Mouse (Mus musculus): ENCODE results near the gene Sumf1. TPM values are rescaled to one million over a fixed set of nuclear protein-coding genes. Genes with fewer than 3 reads are reported as not detected.

Sumf1 gene
- polyA plus RNA-seq, 1 experiment from 2014 or later = 30.0 TPM

- H3K9ac ChIP-seq = no peak overlapping the region
- no peak overlapping the region for H3K27ac ChIP-seq
- H3K4me3 ChIP-seq = no peak overlapping the region
- H3K9me3 ChIP-seq = no peaks in the 10 kb centered on the region
- H3K4me2 ChIP-seq = no peak overlapping the region
- WGBS = 67% methylated on average over 4 of the region's 4 CpGs
- no peak for ATAC-seq (ENCODE audit: borderline replicate concordance, extremely low read depth, low FRiP score, low TSS enrichment)
- H3K36me3 ChIP-seq = no peaks in the 10 kb centered on the region
- H3K4me1 ChIP-seq = no peaks in the 10 kb centered on the region
- H3K27me3 ChIP-seq = no peaks in the 10 kb centered on the region
Observed at GRCm38 (mm10) chr6:108142796-108143195, 42.6 kb downstream of the Sumf1 start.

- 52% methylated on average over 4 of the region's 4 CpGs for WGBS
Observed at GRCm38 (mm10) chr6:108140722-108141490, 44.5 kb downstream of the Sumf1 start.

GRCm38 (mm10) chr6:108137031-108137430, 48.4 kb downstream of the Sumf1 start:
- H3K4me2 ChIP-seq = no peak overlapping the region
- H3K4me1 ChIP-seq = no peaks in the 10 kb centered on the region
- H3K27me3 ChIP-seq = no peaks in the 10 kb centered on the region
- ATAC-seq (ENCODE audit: borderline replicate concordance, extremely low read depth, low FRiP score, low TSS enrichment) = no peak
- H3K9me3 ChIP-seq = no peaks in the 10 kb centered on the region
- H3K27ac ChIP-seq = no peak overlapping the region
- WGBS = 81% methylated on average over 5 of the region's 5 CpGs
- no peak overlapping the region for H3K4me3 ChIP-seq
- H3K9ac ChIP-seq = no peak overlapping the region
- H3K36me3 ChIP-seq = no peaks in the 10 kb centered on the region

More at GRCm38 (mm10) chr6:108140722-108141490, 44.5 kb downstream of the Sumf1 start:
- Histone ChIP-seq H3K9me3 (no peaks in the 10 kb centered on the region), H3K36me3 (no peaks in the 10 kb centered on the region), H3K4me2 (no peak overlapping the region), H3K27me3 (no peaks in the 10 kb centered on the region), H3K4me3 (no peak overlapping the region), H3K27ac (no peak overlapping the region), H3K9ac (no peak overlapping the region), H3K4me1 (no peaks in the 10 kb centered on the region)
- no peak for ATAC-seq (ENCODE audit: borderline replicate concordance, extremely low read depth, low FRiP score, low TSS enrichment)

- no peaks in the 10 kb centered on the region for H3K4me1 ChIP-seq
- no peaks in the 10 kb centered on the region for H3K9me3 ChIP-seq
- H3K9ac ChIP-seq = no peak overlapping the region
- H3K36me3 ChIP-seq = no peaks in the 10 kb centered on the region
- H3K4me2 ChIP-seq = no peak overlapping the region
- H3K27ac ChIP-seq = no peak overlapping the region
- no peaks in the 10 kb centered on the region for H3K27me3 ChIP-seq
- WGBS = 95% methylated on average over 1 of the region's 1 CpGs
- no peak overlapping the region for H3K4me3 ChIP-seq
- no peak for ATAC-seq (ENCODE audit: borderline replicate concordance, extremely low read depth, low FRiP score, low TSS enrichment)
Observed at GRCm38 (mm10) chr6:108136286-108136685, 49.1 kb downstream of the Sumf1 start.

- no peak overlapping the region for H3K9ac ChIP-seq
- no peaks in the 10 kb centered on the region for H3K9me3 ChIP-seq
- no peak overlapping the region for H3K4me2 ChIP-seq
- H3K27ac ChIP-seq = no peak overlapping the region
- 89% methylated on average over 5 of the region's 5 CpGs for WGBS
- no peaks in the 10 kb centered on the region for H3K27me3 ChIP-seq
- no peak for ATAC-seq (ENCODE audit: borderline replicate concordance, extremely low read depth, low FRiP score, low TSS enrichment)
- H3K36me3 ChIP-seq = no peaks in the 10 kb centered on the region
- no peaks in the 10 kb centered on the region for H3K4me1 ChIP-seq
- H3K4me3 ChIP-seq = no peak overlapping the region
Observed at GRCm38 (mm10) chr6:108132268-108132935, 53.0 kb downstream of the Sumf1 start.

- no peak overlapping the region for H3K4me2 ChIP-seq
- no peaks in the 10 kb centered on the region for H3K36me3 ChIP-seq
- ATAC-seq (ENCODE audit: borderline replicate concordance, extremely low read depth, low FRiP score, low TSS enrichment) = no peak
- no peaks in the 10 kb centered on the region for H3K9me3 ChIP-seq
- no peak overlapping the region for H3K27ac ChIP-seq
- H3K9ac ChIP-seq = no peak overlapping the region
- no peaks in the 10 kb centered on the region for H3K4me1 ChIP-seq
- no peaks in the 10 kb centered on the region for H3K27me3 ChIP-seq
- H3K4me3 ChIP-seq = no peak overlapping the region
- 75% methylated on average over 5 of the region's 5 CpGs for WGBS
Observed at GRCm38 (mm10) chr6:108130718-108131117, 54.7 kb downstream of the Sumf1 start.

- 84% methylated on average over 3 of the region's 3 CpGs for WGBS
- no peaks in the 10 kb centered on the region for H3K9me3 ChIP-seq
- no peaks in the 10 kb centered on the region for H3K36me3 ChIP-seq
- H3K4me1 ChIP-seq = no peaks in the 10 kb centered on the region
- H3K4me3 ChIP-seq = no peak overlapping the region
- no peak overlapping the region for H3K4me2 ChIP-seq
- H3K27ac ChIP-seq = no peak overlapping the region
- no peak for ATAC-seq (ENCODE audit: borderline replicate concordance, extremely low read depth, low FRiP score, low TSS enrichment)
- H3K9ac ChIP-seq = no peak overlapping the region
- no peaks in the 10 kb centered on the region for H3K27me3 ChIP-seq
Observed at GRCm38 (mm10) chr6:108126631-108127030, 58.8 kb downstream of the Sumf1 start.

GRCm38 (mm10) chr6:108125474-108125873, 59.9 kb downstream of the Sumf1 start:
- Histone ChIP-seq H3K9me3 (no peaks in the 10 kb centered on the region), H3K9ac (no peak overlapping the region)

GRCm38 (mm10) chr6:108117881-108118280, 67.5 kb downstream of the Sumf1 start:
- no peak overlapping the region for H3K9ac ChIP-seq
- no peaks in the 10 kb centered on the region for H3K9me3 ChIP-seq
- H3K4me1 ChIP-seq = no peaks in the 10 kb centered on the region
- H3K4me2 ChIP-seq = no peak overlapping the region
- no peaks in the 10 kb centered on the region for H3K36me3 ChIP-seq
- no peak overlapping the region for H3K27ac ChIP-seq
- no peak overlapping the region for H3K4me3 ChIP-seq
- ATAC-seq (ENCODE audit: borderline replicate concordance, extremely low read depth, low FRiP score, low TSS enrichment) = no peak
- H3K27me3 ChIP-seq = no peaks in the 10 kb centered on the region
- 91% methylated on average over 6 of the region's 6 CpGs for WGBS

More at GRCm38 (mm10) chr6:108125474-108125873, 59.9 kb downstream of the Sumf1 start:
- H3K27ac ChIP-seq = no peak overlapping the region
- no peak overlapping the region for H3K4me3 ChIP-seq
- 94% methylated on average over 1 of the region's 1 CpGs for WGBS
- no peaks in the 10 kb centered on the region for H3K27me3 ChIP-seq
- H3K4me1 ChIP-seq = no peaks in the 10 kb centered on the region
- no peak for ATAC-seq (ENCODE audit: borderline replicate concordance, extremely low read depth, low FRiP score, low TSS enrichment)
- H3K36me3 ChIP-seq = no peaks in the 10 kb centered on the region
- H3K4me2 ChIP-seq = no peak overlapping the region

GRCm38 (mm10) chr6:108114971-108115370, 70.4 kb downstream of the Sumf1 start:
- Histone ChIP-seq H3K9me3 (no peaks in the 10 kb centered on the region), H3K36me3 (no peaks in the 10 kb centered on the region), H3K9ac (no peak overlapping the region), H3K27me3 (no peaks in the 10 kb centered on the region), H3K4me2 (no peak overlapping the region), H3K27ac (no peak overlapping the region), H3K4me1 (no peaks in the 10 kb centered on the region), H3K4me3 (no peak overlapping the region)
- ATAC-seq (ENCODE audit: borderline replicate concordance, extremely low read depth, low FRiP score, low TSS enrichment) = no peak
- WGBS = 92% methylated on average over 1 of the region's 1 CpGs

- Histone ChIP-seq H3K9ac (no peak overlapping the region), H3K9me3 (no peaks in the 10 kb centered on the region), H3K27ac (no peak overlapping the region), H3K4me1 (no peaks in the 10 kb centered on the region), H3K4me3 (no peak overlapping the region), H3K36me3 (no peaks in the 10 kb centered on the region), H3K4me2 (no peak overlapping the region), H3K27me3 (no peaks in the 10 kb centered on the region)
- no peak for ATAC-seq (ENCODE audit: borderline replicate concordance, extremely low read depth, low FRiP score, low TSS enrichment)
Observed at GRCm38 (mm10) chr6:108111693-108112092, 73.7 kb downstream of the Sumf1 start.

- no peaks in the 10 kb centered on the region for H3K4me1 ChIP-seq
- H3K27ac ChIP-seq = no peak overlapping the region
- H3K27me3 ChIP-seq = no peaks in the 10 kb centered on the region
- no peak for ATAC-seq (ENCODE audit: borderline replicate concordance, extremely low read depth, low FRiP score, low TSS enrichment)
- no peak overlapping the region for H3K4me2 ChIP-seq
- no peak overlapping the region for H3K9ac ChIP-seq
- 43% methylated on average over 4 of the region's 4 CpGs for WGBS
- no peaks in the 10 kb centered on the region for H3K36me3 ChIP-seq
- no peaks in the 10 kb centered on the region for H3K9me3 ChIP-seq
- no peak overlapping the region for H3K4me3 ChIP-seq
Observed at GRCm38 (mm10) chr6:108110336-108110735, 75.0 kb downstream of the Sumf1 start.
